Mouse (Mus musculus): ENCODE results near the gene Lhpp. TPM values are rescaled to one million over a fixed set of nuclear protein-coding genes. Genes with fewer than 3 reads are reported as not detected.
A peak's percentile ranks its signal among the peaks of the same experiment; 100 is the strongest.

Gene Lhpp
- polyA plus RNA-seq, 1 experiment from 2014 or later: 12.7 TPM

DNA sequence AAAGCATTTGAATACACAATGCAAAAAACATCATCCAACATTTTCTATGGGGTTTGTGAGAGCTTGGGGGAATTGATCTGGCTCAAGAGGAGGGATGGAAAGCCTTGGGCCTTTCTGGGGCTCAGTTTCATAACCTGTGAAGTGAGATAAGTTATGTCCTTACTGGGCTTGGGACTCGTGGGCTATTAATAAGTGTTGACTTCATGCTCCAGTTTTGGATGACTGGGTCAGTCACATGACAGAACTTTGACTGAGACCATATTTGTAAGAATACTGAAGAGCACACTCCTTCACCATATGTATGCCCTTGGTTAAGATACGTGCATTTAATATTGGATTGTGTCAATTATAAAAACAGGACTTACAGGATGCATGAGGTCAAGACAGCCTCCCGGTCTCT lies 17.0 kb downstream of the Lhpp start:
- Histone ChIP-seq H3K36me3 (ENCODE audit: control insufficient read depth, insufficient read depth, low read length) (no peaks in the 10 kb centered on the region), H3K27ac (ENCODE audit: low read length) (no peak overlapping the region), H3K9ac (ENCODE audit: low read length) (no peak overlapping the region), H3K4me3 (replicated peaks; ENCODE audit: low read length) (no peak overlapping the region), H3K4me2 (ENCODE audit: low read depth, low read length) (no peak overlapping the region), H3K9me3 (replicated peaks; ENCODE audit: control insufficient read depth, low read length) (no peaks in the 10 kb centered on the region), H3K27me3 (ENCODE audit: control insufficient read depth, insufficient read depth, low read length) (no peaks in the 10 kb centered on the region), H3K4me1 (ENCODE audit: control insufficient read depth, insufficient read depth, low read length) (no peaks in the 10 kb centered on the region)
- ATAC-seq (ENCODE audit: insufficient read depth, low FRiP score): no peak
- WGBS: 72% methylated on average over 3 of the region's 3 CpGs

DNA sequence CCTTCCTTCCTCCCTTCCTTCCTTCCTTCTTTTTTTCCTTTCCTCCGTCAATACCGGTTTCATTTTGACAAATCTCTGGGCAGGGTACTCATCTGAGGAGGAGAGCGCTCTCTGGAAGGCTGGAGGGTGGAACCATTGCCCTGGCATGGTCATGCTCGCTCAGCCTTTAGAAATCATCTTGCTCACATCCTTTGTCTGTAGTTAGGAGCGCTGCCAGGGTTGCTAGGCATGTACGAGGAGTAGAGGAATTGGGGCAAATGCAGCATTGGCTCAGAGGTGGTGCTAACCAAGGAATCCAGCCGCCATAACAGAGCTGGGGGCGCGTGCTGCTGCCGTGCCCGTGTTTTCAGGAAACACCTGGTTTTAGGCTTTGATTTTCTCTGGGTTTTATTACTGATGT lies 20.9 kb downstream of the Lhpp start:
- ATAC-seq (ENCODE audit: insufficient read depth, low FRiP score): no peak
- Histone ChIP-seq H3K4me3 (replicated peaks; ENCODE audit: low read length) (no peak overlapping the region), H3K4me2 (ENCODE audit: low read depth, low read length) (no peak overlapping the region), H3K9me3 (replicated peaks; ENCODE audit: control insufficient read depth, low read length) (no peaks in the 10 kb centered on the region), H3K27me3 (ENCODE audit: control insufficient read depth, insufficient read depth, low read length) (no peaks in the 10 kb centered on the region), H3K9ac (ENCODE audit: low read length) (no peak overlapping the region), H3K36me3 (ENCODE audit: control insufficient read depth, insufficient read depth, low read length) (no peaks in the 10 kb centered on the region), H3K4me1 (ENCODE audit: control insufficient read depth, insufficient read depth, low read length) (no peaks in the 10 kb centered on the region), H3K27ac (ENCODE audit: low read length) (no peak overlapping the region)
- WGBS: 79% methylated on average over 11 of the region's 11 CpGs

DNA sequence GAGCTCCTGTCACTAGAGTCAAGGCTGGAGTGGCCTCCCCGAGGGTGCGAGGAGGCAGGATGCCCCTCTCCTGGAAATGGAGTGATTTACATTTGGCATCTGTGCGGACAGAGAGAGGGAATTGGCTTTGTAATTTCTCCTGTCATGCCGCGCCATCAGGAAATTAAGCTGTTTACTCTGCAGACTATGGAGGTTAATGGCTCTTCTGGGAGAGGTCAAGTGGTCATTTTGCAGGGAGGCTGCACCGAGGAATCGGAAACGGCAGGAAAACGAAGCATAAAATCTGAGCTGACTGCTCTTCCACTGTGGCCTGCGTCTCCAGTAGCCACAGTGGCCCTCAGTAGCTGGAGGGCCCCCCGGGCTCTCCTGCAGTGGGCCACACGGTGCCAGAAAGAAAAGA lies 26.9 kb downstream of the Lhpp start:
- Histone ChIP-seq H3K27me3 (ENCODE audit: control insufficient read depth, insufficient read depth, low read length) (no peaks in the 10 kb centered on the region), H3K9me3 (replicated peaks; ENCODE audit: control insufficient read depth, low read length) (no peaks in the 10 kb centered on the region), H3K4me2 (ENCODE audit: low read depth, low read length) (no peak overlapping the region), H3K9ac (ENCODE audit: low read length) (no peak overlapping the region), H3K27ac (ENCODE audit: low read length) (no peak overlapping the region), H3K36me3 (ENCODE audit: control insufficient read depth, insufficient read depth, low read length) (no peaks in the 10 kb centered on the region), H3K4me1 (ENCODE audit: control insufficient read depth, insufficient read depth, low read length) (0 out of 2 replicates have a peak, but pooled peaks cover 3% of the 10 kb centered on the region), H3K4me3 (replicated peaks; ENCODE audit: low read length) (no peak overlapping the region)
- no peak for ATAC-seq (ENCODE audit: insufficient read depth, low FRiP score)
- 28% methylated on average over 12 of the region's 12 CpGs for WGBS

DNA sequence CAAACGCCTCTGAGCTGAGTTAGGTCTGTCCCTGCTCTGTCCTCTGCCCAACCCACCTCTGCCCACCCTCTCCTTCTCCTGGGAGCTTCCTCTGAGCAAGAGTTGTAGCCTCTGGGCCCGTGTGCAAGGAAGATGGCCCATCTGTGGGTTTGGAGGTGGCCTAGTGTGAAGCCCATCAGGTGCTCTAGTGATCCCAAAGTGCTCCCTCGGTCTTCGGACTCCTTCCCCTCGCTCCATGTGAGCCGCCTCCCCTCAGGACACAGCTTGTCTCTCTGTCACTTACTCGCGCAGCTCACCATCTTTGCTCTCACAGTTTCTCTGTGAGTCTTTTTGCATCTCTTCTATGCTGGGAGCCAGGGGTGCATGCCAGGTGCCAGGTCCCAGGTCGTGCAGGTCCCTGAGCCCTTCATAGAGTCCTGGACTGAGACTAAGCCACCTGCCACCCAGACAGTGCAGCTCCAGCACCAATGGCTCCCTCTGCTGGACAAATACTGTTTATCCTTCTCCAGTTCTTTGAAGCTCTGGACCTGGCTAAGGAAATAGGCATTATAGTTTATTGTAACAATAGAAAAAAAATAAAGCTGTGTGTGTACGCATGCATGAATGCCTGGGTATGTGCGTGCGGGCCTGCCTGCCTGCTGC lies 28.1 kb downstream of the Lhpp start:
- no peaks in the 10 kb centered on the region for H3K9me3 ChIP-seq (replicated peaks; ENCODE audit: control insufficient read depth, low read length)
- H3K9ac ChIP-seq (ENCODE audit: low read length): no peak overlapping the region
- no peak overlapping the region for H3K4me2 ChIP-seq (ENCODE audit: low read depth, low read length)
- 0 out of 2 replicates have a peak, but pooled peaks cover 3% of the 10 kb centered on the region for H3K4me1 ChIP-seq (ENCODE audit: control insufficient read depth, insufficient read depth, low read length)
- no peak overlapping the region for H3K4me3 ChIP-seq (replicated peaks; ENCODE audit: low read length)
- no peaks in the 10 kb centered on the region for H3K27me3 ChIP-seq (ENCODE audit: control insufficient read depth, insufficient read depth, low read length)
- WGBS: 59% methylated on average over 12 of the region's 12 CpGs
- no peaks in the 10 kb centered on the region for H3K36me3 ChIP-seq (ENCODE audit: control insufficient read depth, insufficient read depth, low read length)
- ATAC-seq (ENCODE audit: insufficient read depth, low FRiP score): peak; percentile 71; the same call in 1 of the 2 replicates
- H3K27ac ChIP-seq (ENCODE audit: low read length): no peak overlapping the region

DNA sequence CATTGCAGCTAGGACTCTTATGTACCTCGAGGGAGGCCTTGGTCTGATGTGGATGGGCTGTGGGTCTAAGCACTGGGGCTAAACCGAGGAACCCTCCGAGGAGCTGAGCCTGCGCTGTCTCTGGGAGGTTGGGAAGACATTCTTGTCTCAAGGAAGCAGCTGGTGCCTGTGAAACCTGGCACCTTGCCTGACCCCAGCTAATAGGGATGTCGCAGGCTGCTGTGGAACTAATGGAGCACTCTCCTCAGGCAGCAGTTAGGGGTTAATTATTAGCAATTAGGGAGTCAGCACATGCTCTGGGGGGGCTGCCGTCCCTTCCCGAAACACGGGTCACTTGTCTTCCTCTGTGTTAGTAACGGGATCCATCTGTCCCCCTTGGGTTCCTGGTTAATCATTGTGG lies 30.5 kb downstream of the Lhpp start:
- Histone ChIP-seq H3K9ac (ENCODE audit: low read length) (no peak overlapping the region), H3K4me1 (ENCODE audit: control insufficient read depth, insufficient read depth, low read length) (0 out of 2 replicates have a peak, but pooled peaks cover 3% of the 10 kb centered on the region), H3K36me3 (ENCODE audit: control insufficient read depth, insufficient read depth, low read length) (no peaks in the 10 kb centered on the region), H3K4me3 (replicated peaks; ENCODE audit: low read length) (no peak overlapping the region), H3K27ac (ENCODE audit: low read length) (no peak overlapping the region), H3K4me2 (ENCODE audit: low read depth, low read length) (no peak overlapping the region), H3K9me3 (replicated peaks; ENCODE audit: control insufficient read depth, low read length) (no peaks in the 10 kb centered on the region), H3K27me3 (ENCODE audit: control insufficient read depth, insufficient read depth, low read length) (no peaks in the 10 kb centered on the region)
- ATAC-seq (ENCODE audit: insufficient read depth, low FRiP score): no peak
- 24% methylated on average over 9 of the region's 9 CpGs for WGBS

DNA sequence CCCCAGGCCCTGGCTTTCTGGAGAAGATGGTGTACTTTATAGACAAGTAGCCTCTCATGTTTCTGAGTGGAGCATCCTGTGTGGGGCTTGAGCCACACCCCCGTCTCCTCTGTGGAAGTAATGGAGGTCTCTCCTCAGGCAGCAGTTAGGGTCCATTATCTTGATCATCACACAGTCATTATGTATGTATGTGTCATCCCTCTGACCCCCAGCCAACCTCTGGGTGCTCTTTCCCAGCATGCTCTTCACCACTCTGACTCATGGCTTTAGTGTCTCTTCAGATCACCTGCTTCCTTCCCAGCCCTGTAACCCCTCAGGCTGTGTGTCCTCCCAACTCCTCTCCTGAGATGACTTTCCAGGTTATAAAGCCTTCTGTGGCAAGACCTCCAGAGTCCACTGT lies 31.2 kb downstream of the Lhpp start:
- no peak for ATAC-seq (ENCODE audit: insufficient read depth, low FRiP score)
- Histone ChIP-seq H3K27me3 (ENCODE audit: control insufficient read depth, insufficient read depth, low read length) (no peaks in the 10 kb centered on the region), H3K4me3 (replicated peaks; ENCODE audit: low read length) (no peak overlapping the region), H3K4me1 (ENCODE audit: control insufficient read depth, insufficient read depth, low read length) (0 out of 2 replicates have a peak, but pooled peaks cover 3% of the 10 kb centered on the region), H3K4me2 (ENCODE audit: low read depth, low read length) (no peak overlapping the region), H3K9me3 (replicated peaks; ENCODE audit: control insufficient read depth, low read length) (no peaks in the 10 kb centered on the region), H3K9ac (ENCODE audit: low read length) (no peak overlapping the region), H3K36me3 (ENCODE audit: control insufficient read depth, insufficient read depth, low read length) (no peaks in the 10 kb centered on the region), H3K27ac (ENCODE audit: low read length) (no peak overlapping the region)
- 84% methylated on average over 1 of the region's 1 CpGs for WGBS

DNA sequence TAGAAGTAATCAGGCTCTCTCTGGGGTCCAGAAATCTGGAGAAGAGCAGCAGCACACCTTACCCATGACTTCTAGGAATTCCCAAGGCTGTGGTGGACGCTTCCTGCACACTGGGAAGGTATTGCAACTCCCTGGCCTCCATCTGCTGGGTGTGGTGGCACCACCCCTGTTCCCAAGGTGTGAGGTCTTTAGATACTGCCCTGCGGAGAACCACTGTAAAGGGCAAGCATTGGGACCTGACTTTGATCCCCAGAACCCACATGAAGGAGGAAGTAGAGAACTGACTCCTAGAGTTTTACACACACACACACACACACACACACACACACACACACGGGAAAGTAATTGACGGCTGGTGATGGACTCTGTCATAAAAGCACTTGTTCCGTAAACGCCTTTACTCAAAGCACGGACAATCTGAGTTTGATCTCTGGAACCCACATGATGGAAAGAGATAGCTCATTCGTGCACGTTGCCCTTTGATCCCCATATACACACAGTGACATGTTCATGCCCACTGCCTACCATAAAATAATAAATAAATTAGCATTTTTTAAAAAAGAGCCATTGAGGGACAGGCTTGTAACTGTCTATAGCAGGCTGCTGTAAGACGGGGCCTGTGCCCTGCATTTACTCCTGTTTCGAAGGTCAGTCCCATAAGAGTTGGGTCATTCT lies 34.3 kb downstream of the Lhpp start:
- H3K4me2 ChIP-seq (ENCODE audit: low read depth, low read length): no peak overlapping the region
- H3K27ac ChIP-seq (ENCODE audit: low read length): no peak overlapping the region
- no peak overlapping the region for H3K9ac ChIP-seq (ENCODE audit: low read length)
- no peaks in the 10 kb centered on the region for H3K9me3 ChIP-seq (replicated peaks; ENCODE audit: control insufficient read depth, low read length)
- H3K27me3 ChIP-seq (ENCODE audit: control insufficient read depth, insufficient read depth, low read length): no peaks in the 10 kb centered on the region
- 71% methylated on average over 11 of the region's 11 CpGs for WGBS
- no peaks in the 10 kb centered on the region for H3K4me1 ChIP-seq (ENCODE audit: control insufficient read depth, insufficient read depth, low read length)
- H3K36me3 ChIP-seq (ENCODE audit: control insufficient read depth, insufficient read depth, low read length): no peaks in the 10 kb centered on the region
- ATAC-seq (ENCODE audit: insufficient read depth, low FRiP score): 0 out of 2 replicates have a peak, but pooled peaks have one; percentile 49
- no peak overlapping the region for H3K4me3 ChIP-seq (replicated peaks; ENCODE audit: low read length)

DNA sequence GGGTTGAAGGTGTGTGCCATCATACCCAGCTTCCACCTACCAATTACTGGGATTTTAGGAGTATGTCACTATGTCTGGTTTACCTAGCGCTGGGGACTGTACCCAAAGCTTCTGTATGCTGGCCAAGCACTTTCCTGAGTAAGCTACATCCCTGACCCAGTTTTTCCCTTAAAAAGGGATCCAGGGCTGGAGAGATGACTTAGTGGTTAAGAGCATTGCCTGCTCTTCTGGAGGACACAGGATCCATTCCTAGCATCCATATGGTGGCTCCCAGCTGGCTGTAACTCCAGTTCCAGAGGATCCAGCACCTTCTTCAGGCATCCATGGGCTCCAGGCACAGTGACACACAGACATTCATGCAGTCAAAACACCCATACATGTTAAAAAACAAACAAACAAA lies 36.1 kb downstream of the Lhpp start:
- Histone ChIP-seq H3K9ac (ENCODE audit: low read length) (no peak overlapping the region), H3K27me3 (ENCODE audit: control insufficient read depth, insufficient read depth, low read length) (no peaks in the 10 kb centered on the region), H3K4me1 (ENCODE audit: control insufficient read depth, insufficient read depth, low read length) (no peaks in the 10 kb centered on the region), H3K4me3 (replicated peaks; ENCODE audit: low read length) (no peak overlapping the region), H3K27ac (ENCODE audit: low read length) (no peak overlapping the region), H3K4me2 (ENCODE audit: low read depth, low read length) (no peak overlapping the region), H3K9me3 (replicated peaks; ENCODE audit: control insufficient read depth, low read length) (no peaks in the 10 kb centered on the region), H3K36me3 (ENCODE audit: control insufficient read depth, insufficient read depth, low read length) (no peaks in the 10 kb centered on the region)
- WGBS: 92% methylated on average over 1 of the region's 1 CpGs
- ATAC-seq (ENCODE audit: insufficient read depth, low FRiP score): no peak

DNA sequence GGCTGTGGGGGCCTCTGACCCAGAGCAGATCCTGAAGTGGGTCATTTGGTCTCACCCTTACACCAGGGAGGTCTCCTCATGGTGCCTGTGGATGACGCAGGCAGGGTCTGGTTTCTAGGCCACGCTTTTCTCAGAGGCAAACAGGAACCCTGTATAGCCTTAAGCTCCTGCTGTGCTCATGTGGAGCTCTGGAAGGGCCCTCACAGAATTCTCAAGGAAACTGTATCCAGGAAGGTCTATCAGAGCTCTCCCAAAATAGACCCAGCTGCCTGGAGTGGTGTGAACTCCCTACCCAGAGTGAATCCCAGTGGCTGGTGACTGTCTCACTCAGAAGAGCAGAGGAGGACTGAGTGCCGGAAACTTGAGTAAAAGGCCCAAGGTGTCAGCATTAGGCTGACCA lies 44.0 kb downstream of the Lhpp start:
- WGBS: 88% methylated on average over 3 of the region's 3 CpGs
- no peak for ATAC-seq (ENCODE audit: insufficient read depth, low FRiP score)
- H3K27ac ChIP-seq (ENCODE audit: low read length): no peak overlapping the region
- no peaks in the 10 kb centered on the region for H3K36me3 ChIP-seq (ENCODE audit: control insufficient read depth, insufficient read depth, low read length)
- H3K4me2 ChIP-seq (ENCODE audit: low read depth, low read length): no peak overlapping the region
- no peak overlapping the region for H3K4me3 ChIP-seq (replicated peaks; ENCODE audit: low read length)
- no peaks in the 10 kb centered on the region for H3K27me3 ChIP-seq (ENCODE audit: control insufficient read depth, insufficient read depth, low read length)
- H3K9ac ChIP-seq (ENCODE audit: low read length): no peak overlapping the region
- peaks cover 27% of the 10 kb centered on the region for H3K4me1 ChIP-seq (ENCODE audit: control insufficient read depth, insufficient read depth, low read length)
- no peaks in the 10 kb centered on the region for H3K9me3 ChIP-seq (replicated peaks; ENCODE audit: control insufficient read depth, low read length)

All from stomach, embryonic 16.5 days (tissue).